Mouse (Mus musculus) heart, postnatal 0 days (tissue): ENCODE measurements around the gene Rbbp9. TPM values are rescaled to one million over a fixed set of nuclear protein-coding genes. Genes with fewer than 3 reads are reported as not detected.

Experiments
- ATAC-seq: fragments of 200-750 bp; cut with Nextera tagmentation; 2 replicates; pipeline ENCODE4 v1.8.0; 2017; ENCODE audit warnings: low read depth, moderate number of reproducible peaks, moderate library complexity; ENCODE audit not compliant: insufficient read depth
- DNase-seq: peaks from one replicate; pipeline ENCODE4 v3.0.0-alpha.2; 2016; ENCODE audit warnings: low spot score
- H3K27ac ChIP-seq: fragments of 300-500 bp; sonication (generic); 2 replicates; pipeline ENCODE4 v1.5.1; 2014; ENCODE audit warnings: low read depth, mild to moderate bottlenecking
- H3K27me3 ChIP-seq: fragments of 300-500 bp; sonication (generic); 2 replicates; pipeline ENCODE4 v1.6.1; 2014; ENCODE audit warnings: low read length, mixed read lengths; ENCODE audit not compliant: control insufficient read depth, insufficient read depth
- H3K36me3 ChIP-seq: fragments of 300-500 bp; sonication (generic); replicated peaks from 2 replicates; pipeline ENCODE4 v1.6.1; 2014; ENCODE audit warnings: low read length, mixed read lengths; ENCODE audit not compliant: control insufficient read depth, insufficient read depth
- H3K4me1 ChIP-seq: fragments of 300-500 bp; sonication (generic); 2 replicates; pipeline ENCODE4 v1.6.1; 2014; ENCODE audit warnings: antibody characterized with exemption; ENCODE audit not compliant: control insufficient read depth, insufficient read depth
- H3K4me2 ChIP-seq: fragments of 300-500 bp; sonication (generic); 2 replicates; pipeline ENCODE4 v1.6.1; 2014; ENCODE audit warnings: low read depth, mild to moderate bottlenecking, low read length, moderate library complexity
- H3K4me3 ChIP-seq: fragments of 300-500 bp; sonication (generic); 2 replicates; pipeline ENCODE4 v1.5.1; 2014; ENCODE audit warnings: low read depth, low read length
- H3K9ac ChIP-seq: fragments of 300-500 bp; sonication (generic); replicated peaks from 2 replicates; pipeline ENCODE4 v1.6.1; 2014; ENCODE audit warnings: low read depth, low read length, mixed read lengths
- H3K9me3 ChIP-seq: fragments of 300-500 bp; sonication (generic); replicated peaks from 2 replicates; pipeline ENCODE4 v1.6.1; 2016; ENCODE audit warnings: low read length; ENCODE audit not compliant: control insufficient read depth
- CTCF ChIP-seq: IDR thresholded peaks from 2 replicates; pipeline ENCODE4 v1.5.1; 2016; ENCODE audit warnings: antibody characterized with exemption, control low read depth, low read depth
- EP300 ChIP-seq: IDR thresholded peaks from 2 replicates; pipeline ENCODE4 v1.6.1; 2016; ENCODE audit warnings: antibody characterized with exemption, low read depth
- WGBS: fragments of 180-500 bp; shearing (Covaris S2); extraction: QIAGEN DNeasy Blood & Tissue Kit; methylation state at CpG from one replicate; pipeline ENCODE4 v1.1.7; 2014; 5-methylcytosine and 5-hydroxymethylcytosine counted together
- polyA plus RNA-seq: library from polyadenylated mRNA; unstranded; fragments of >200 nt; fragmentation: Nextera tagmentation; extraction: Ambion mirVana; gene quantifications from 2 replicates; pipeline ENCODE4 v1.2.1, GENCODE M21; 2015
- total RNA-seq: library from RNA; depleted of rRNA; stranded (reverse); fragments of >200 nt; gene quantifications from 2 replicates; pipeline ENCODE4 v1.2.3, GENCODE M21; 2014; ENCODE audit warnings: low replicate concordance

The Rbbp9 gene
- total and polyA plus RNA-seq, 2 experiments from 2014 or later = 18.4 to 25.5 TPM

- ATAC-seq = no peak
- 82% methylated on average over 4 of the region's 4 CpGs for WGBS
These were observed 38.1 kb upstream of the Rbbp9 start for GRCm38 (mm10) chr2:144588723-144589122.

GRCm38 (mm10) chr2:144555820-144556552, 5.3 kb upstream of the Rbbp9 start, which contains the start of gene Sec23b:
Gene Sec23b, plus strand, starts transcription at chr2:144556229.
- no peak for TF ChIP-seq EP300
- no peak for TF ChIP-seq CTCF
- WGBS = under 1% methylated on average over 44 of the region's 44 CpGs
- Histone ChIP-seq H3K27me3 (no peaks in the 10 kb centered on the region), H3K36me3 (peaks cover 7% of the 10 kb centered on the region; the same call in 1 of the 2 replicates), H3K9me3 (no peaks in the 10 kb centered on the region), H3K4me3 (peak within 1 kb of the TSS; percentile 68), H3K9ac (peak within 1 kb of the TSS; percentile 50), H3K4me2 (peak within 1 kb of the TSS; percentile 74), H3K4me1 (0 out of 2 replicates have a peak, but pooled peaks cover 6% of the 10 kb centered on the region), H3K27ac (peak within 1 kb of the TSS; percentile 86)
- ATAC-seq (peak; percentile 97), DNase-seq (peak; percentile 98)

More at GRCm38 (mm10) chr2:144588723-144589122, 38.1 kb upstream of the Rbbp9 start:
- no peak overlapping the region for H3K4me3 ChIP-seq
- 0 out of 2 replicates have a peak, but pooled peaks cover 5% of the 10 kb centered on the region for H3K9me3 ChIP-seq
- H3K9ac ChIP-seq = no peak overlapping the region
- H3K4me2 ChIP-seq = no peak overlapping the region
- H3K36me3 ChIP-seq = peaks cover 61% of the 10 kb centered on the region
- H3K4me1 ChIP-seq = no peaks in the 10 kb centered on the region
- H3K27me3 ChIP-seq = no peaks in the 10 kb centered on the region
- TF ChIP-seq CTCF (peak; percentile 17; the same call in 1 of the 2 replicates), EP300 (no peak)
- DNase-seq = no peak
- H3K27ac ChIP-seq = no peak overlapping the region

GRCm38 (mm10) chr2:144555286-144555819, 4.7 kb upstream of the Rbbp9 start:
- H3K27ac ChIP-seq = peak overlapping the region; percentile 86
- peak overlapping the region; percentile 68 for H3K4me3 ChIP-seq
- peak; percentile 58 for DNase-seq
- H3K9me3 ChIP-seq = no peaks in the 10 kb centered on the region
- H3K36me3 ChIP-seq = peaks cover 7% of the 10 kb centered on the region; the same call in 1 of the 2 replicates
- WGBS = 3% methylated on average over 14 of the region's 14 CpGs
- H3K27me3 ChIP-seq = no peaks in the 10 kb centered on the region
- TF ChIP-seq EP300 = no peak
- TF ChIP-seq CTCF = no peak
- peak overlapping the region; percentile 55 for H3K4me2 ChIP-seq
- 0 out of 2 replicates have a peak, but pooled peaks cover 6% of the 10 kb centered on the region for H3K4me1 ChIP-seq
- H3K9ac ChIP-seq = peak overlapping the region; percentile 50
- ATAC-seq = peak; percentile 28; the same call in 1 of the 2 replicates

- Histone ChIP-seq H3K27me3 (no peaks in the 10 kb centered on the region), H3K36me3 (no peaks in the 10 kb centered on the region), H3K9me3 (no peaks in the 10 kb centered on the region), H3K27ac (no peak overlapping the region), H3K9ac (no peak overlapping the region), H3K4me2 (no peak overlapping the region), H3K4me3 (no peak overlapping the region), H3K4me1 (0 out of 2 replicates have a peak, but pooled peaks cover 10% of the 10 kb centered on the region)
- TF ChIP-seq EP300 = no peak
- no peak for TF ChIP-seq CTCF
- DNase-seq (no peak), ATAC-seq (no peak)
- 95% methylated on average over 3 of the region's 3 CpGs for whole genome bisulfite sequencing
These were observed 3.2 kb upstream of the Rbbp9 start for GRCm38 (mm10) chr2:144553905-144554304.

GRCm38 (mm10) chr2:144547559-144547958, 3.1 kb downstream of the Rbbp9 start:
- Histone ChIP-seq H3K36me3 (peaks cover 9% of the 10 kb centered on the region; the same call in 1 of the 2 replicates), H3K27me3 (no peaks in the 10 kb centered on the region), H3K4me1 (peaks cover 23% of the 10 kb centered on the region; the same call in 1 of the 2 replicates), H3K9me3 (no peaks in the 10 kb centered on the region), H3K4me3 (no peak overlapping the region), H3K9ac (no peak overlapping the region), H3K4me2 (no peak overlapping the region), H3K27ac (no peak overlapping the region)
- DNase-seq = no peak
- no peak for ATAC-seq
- WGBS = 79% methylated on average over 4 of the region's 4 CpGs
- TF ChIP-seq EP300 (no peak), CTCF (no peak)
